Comparison of ENCODE assay signal across 11 mouse cellular contexts in genomic region chr2:143419791-143420190, GRCm38 (mm10).
"Had no signal": no experiment of that assay in that cellular context is flagged by ENCODE, and none has a peak within 500 bp of the region (broad histone marks: within the 10 kb centered on the region; RNA-seq: fewer than 3 reads in every experiment).

No protein-coding gene starts in this region.

- H3K4me1 ChIP-seq: limb, embryonic 15.5 days; liver, embryonic 12.5 days; midbrain, embryonic 10.5 days; midbrain, embryonic 15.5 days had no signal

- H3K9ac ChIP-seq: limb, embryonic 15.5 days; liver, embryonic 12.5 days; lung, embryonic 14.5 days; midbrain, embryonic 15.5 days had no signal

- H3K4me2 ChIP-seq: limb, embryonic 15.5 days; liver, embryonic 12.5 days; lung, embryonic 14.5 days; midbrain, embryonic 15.5 days had no signal

- DNase-seq: kidney, adult 18-20 months; kidney, postnatal 10 days; lung, embryonic 14.5 days; lung, postnatal 10 days; lung, postnatal 4 days; thymus, adult 18-20 months; thymus, postnatal 14 days had no signal

- H3K4me3 ChIP-seq: limb, embryonic 15.5 days; liver, embryonic 12.5 days; midbrain, embryonic 10.5 days; midbrain, embryonic 15.5 days had no signal

- H3K9me3 ChIP-seq: limb, embryonic 15.5 days; liver, embryonic 12.5 days; midbrain, embryonic 10.5 days; midbrain, embryonic 15.5 days had no signal

- H3K27ac ChIP-seq: limb, embryonic 15.5 days; liver, embryonic 12.5 days; midbrain, embryonic 10.5 days; midbrain, embryonic 15.5 days had no signal

- H3K36me3 ChIP-seq: limb, embryonic 15.5 days; liver, embryonic 12.5 days; midbrain, embryonic 10.5 days; midbrain, embryonic 15.5 days had no signal

- H3K27me3 ChIP-seq: limb, embryonic 15.5 days; liver, embryonic 12.5 days; midbrain, embryonic 15.5 days had no signal

- ATAC-seq: liver, embryonic 12.5 days; midbrain, embryonic 15.5 days had no signal
